Mouse (Mus musculus): ENCODE measurements around the gene Pde11a.

- TF ChIP-seq ZNF384 (IDR thresholded peaks at IDR 0.05; ENCODE audit: low read depth, low read length) = no peak
- no peak for TF ChIP-seq MAFK (IDR thresholded peaks at IDR 0.05; ENCODE audit: insufficient read depth, low read depth, low read length)
- TF ChIP-seq ZC3H11A (IDR thresholded peaks at IDR 0.05; ENCODE audit: borderline replicate concordance, low read depth, low read length) = no peak
Observed at GRCm38 (mm10) chr2:76098381-76098780, 240.2 kb downstream of the Pde11a start.
